Mouse (Mus musculus): ENCODE measurements around the gene Gm13119.
"Not testable (repeated sequence)": the region's sequence is repeated elsewhere in the genome, so short reads cannot be mapped to it uniquely, and the experiment has no call there.

The Gm13119 gene

DNA sequence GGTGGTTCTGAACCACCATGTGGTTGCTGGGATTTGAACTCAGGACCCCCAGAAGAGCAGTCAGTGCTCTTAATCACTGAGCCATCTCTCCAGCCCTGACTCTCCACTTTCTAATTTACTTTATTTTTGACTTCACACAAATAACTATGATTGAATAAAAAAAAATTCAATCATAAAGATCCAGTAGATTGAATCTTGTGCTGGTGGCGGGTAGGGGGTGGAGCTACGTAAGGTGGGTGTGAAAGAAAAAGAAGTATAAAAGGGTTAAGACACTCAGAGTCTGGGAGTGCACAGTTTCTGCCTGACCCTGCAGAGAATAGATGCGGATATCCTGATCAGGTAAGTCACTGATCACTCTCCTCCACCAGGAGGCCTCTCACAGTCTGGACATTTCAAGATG lies at the start of gene Gm13119:
TSS of gene Gm13119 (plus strand) at position 301 of the 400 bp plus-strand sequence.
- not testable (repeated sequence) for DNase-seq

DNA sequence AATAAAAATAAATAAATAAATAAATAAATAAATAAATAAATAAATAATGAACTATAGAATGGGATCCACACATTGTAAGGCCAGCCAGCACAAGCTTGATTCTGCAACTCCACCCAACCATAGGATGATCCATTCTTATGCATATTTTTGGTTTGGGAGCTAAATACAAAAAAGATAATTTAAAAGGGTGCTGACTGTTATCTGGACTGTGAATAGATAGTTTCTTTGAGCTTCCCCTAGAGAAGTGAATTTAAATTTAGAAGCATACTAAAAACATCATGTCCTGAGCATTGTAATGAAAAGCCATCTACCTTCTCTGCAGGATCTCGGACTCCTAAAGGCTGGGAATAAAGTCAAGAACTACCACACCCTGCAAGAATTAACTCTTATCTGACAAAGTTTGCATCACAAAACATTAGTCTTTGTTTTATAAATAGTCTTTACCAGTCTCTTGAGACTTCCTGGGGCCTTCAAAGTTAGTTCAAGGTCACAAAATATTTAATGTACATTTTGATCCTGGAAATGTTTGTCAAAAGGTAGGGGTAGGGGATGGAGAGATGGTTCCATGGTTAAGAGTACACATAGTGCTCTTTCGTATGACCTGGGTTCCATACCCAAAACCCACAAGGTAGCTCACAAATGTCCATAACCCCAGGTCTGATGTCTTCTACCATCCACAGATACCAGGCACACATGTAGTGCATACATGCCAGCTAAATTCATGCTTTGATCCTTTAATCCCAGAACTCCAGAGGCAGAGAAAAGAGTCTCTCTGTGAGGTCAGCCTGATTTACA lies 44.9 kb upstream of the Gm13119 start:
- not testable (repeated sequence) for DNase-seq

- DNase-seq, result not testable (repeated sequence)
Observed at GRCm38 (mm10) chr4:144329949-144330348, 27.8 kb upstream of the Gm13119 start, which contains the start of gene Gm13128. TSS of gene Gm13128 (plus strand) at chr4:144330249.

DNA sequence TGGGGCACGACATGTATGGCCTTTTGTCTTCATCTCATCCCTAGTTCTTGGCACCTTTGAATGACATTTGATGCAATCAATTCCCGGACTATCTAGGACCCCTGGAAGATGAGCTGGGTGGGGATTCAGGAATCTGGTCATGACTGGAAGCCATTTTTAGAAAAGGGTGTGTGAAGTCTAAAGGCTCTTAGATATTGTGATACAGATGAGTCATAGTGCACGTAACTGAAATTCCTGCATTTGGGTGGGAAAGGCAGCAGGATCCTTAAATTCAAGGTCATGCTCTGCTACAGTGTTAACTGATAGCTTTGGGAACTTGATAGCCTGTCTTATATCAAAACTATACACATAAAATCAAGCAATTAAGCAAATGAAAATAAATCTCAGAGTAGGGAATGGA lies 21.9 kb upstream of the Gm13119 start:
- DNase-seq, result not testable (repeated sequence)

DNA sequence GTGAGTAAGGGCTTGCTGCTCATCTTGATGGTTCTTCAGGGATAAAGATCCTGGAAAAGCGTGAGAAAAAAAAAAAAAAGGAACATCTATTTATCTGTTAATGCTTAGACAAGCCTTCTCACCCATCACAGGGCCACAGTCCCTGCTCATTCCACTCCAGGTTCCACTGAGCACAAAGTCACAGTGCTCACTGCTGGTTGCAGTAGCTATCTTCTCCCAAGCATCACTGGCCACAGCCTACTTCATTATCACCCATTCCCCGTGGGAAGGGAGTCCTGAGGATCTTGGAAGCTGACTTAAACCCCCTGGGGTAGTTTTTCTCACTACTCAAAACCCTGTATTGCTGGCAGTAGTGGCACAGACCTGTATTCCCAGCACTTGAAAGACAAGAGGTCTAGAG lies 20.2 kb downstream of the Gm13119 start, which contains the start of gene Pramef20:
TSS of gene Pramef20 (minus strand) at position 23 of the 400 bp plus-strand sequence.
- DNase-seq, result no peak

- no peak for DNase-seq
Observed at GRCm38 (mm10) chr4:144396316-144396715, 38.6 kb downstream of the Gm13119 start.

GRCm38 (mm10) chr4:144402712-144403111 lies 45.0 kb downstream of the Gm13119 start:
- no peak for DNase-seq

DNA sequence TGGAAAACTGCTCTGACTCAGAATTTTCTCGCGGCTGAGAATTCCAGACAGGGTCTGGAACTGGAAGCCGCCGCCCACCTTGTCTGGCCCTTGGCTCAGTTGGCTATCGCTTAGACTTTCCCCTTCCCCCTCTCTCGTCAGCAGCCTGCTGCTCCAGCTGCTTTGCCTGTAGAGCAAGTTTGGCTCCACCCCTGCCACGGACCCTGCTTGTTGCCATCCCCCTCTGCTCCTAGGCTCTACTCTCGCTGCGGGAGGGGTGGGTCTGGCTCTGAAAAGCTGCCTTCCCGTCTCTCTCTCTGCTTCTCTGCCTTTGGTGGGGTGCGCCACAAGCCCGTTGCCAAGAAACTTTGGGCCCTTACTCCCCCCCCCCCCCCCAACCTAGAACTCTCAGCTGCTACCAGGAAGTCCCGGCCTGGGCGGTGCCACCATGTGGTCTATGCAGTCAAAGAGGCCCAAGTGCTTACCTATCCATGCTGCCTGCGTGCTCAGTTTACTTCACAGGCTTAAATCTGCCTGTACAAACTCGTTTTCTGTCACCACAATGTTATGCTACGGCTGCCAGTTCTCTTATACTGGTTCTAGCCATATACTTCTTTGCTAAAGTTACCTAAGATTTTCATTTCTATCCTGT lies 46.8 kb downstream of the Gm13119 start:
- peak; percentile 60 for DNase-seq

DNA sequence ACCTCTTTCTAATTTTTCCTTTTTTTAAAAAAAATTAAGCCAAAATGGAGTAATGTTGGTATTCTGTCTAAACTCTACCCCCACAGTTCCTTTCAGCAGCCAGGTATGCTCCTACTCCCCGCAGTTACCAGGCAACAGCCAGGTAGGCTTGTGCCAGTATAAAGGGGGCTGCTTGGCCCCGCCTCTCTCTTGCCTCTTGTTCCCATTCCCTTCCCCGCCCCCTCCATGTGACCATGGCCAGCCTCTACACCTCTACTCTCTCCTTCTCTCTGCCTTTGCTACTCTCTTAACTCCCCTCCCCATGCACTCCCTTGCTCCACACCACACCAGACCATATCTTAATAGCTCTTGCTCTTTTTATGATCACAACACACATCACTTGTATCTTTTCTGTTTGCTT lies 48.5 kb downstream of the Gm13119 start:
- no peak for DNase-seq

DNA sequence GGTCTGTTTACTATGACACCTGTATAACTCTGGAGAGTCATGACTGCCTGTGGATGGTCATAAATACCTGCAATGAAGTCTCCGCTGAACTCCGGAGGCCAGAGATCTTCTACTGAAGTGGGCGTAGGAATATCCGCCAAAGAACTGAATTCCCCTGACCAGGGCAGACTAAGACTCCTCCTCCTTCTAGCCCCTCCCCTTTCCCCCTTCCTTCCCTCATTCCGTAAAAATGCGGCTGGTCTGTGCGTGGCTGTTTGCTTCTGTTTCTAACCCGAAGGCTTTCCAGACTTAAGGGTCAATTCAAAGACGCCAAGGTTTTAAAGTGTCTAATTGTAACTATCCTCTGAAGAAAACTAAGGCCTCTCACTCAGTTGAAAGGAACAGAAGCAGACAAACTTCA lies 50.5 kb downstream of the Gm13119 start, which contains the start of gene Pramef12:
TSS of gene Pramef12 (minus strand) at position 175 of the 400 bp plus-strand sequence.
- DNase-seq, result no peak

Data from kidney, postnatal 10 days (tissue).